ENCODE assay signal across 11 mouse cellular contexts in the genomic region with DNA sequence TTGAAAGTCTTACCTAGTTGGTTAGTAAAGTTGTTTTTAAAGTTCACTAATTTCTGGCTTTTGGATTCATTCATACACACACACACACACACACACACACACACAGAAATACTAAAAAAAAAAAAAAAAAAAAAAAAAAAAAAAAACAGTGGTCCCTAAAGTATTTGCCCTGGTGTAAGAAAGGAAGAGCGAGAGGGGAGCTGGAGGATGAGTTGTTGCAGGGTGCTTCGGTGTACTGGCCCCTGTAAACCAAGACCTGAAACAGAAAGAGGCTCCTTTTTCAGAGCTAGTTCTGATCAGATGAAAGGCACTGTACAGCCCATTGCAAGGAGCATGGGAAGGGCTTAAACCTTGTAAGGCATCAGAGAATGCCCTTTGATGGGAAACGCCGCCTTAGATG.
A peak's percentile ranks its signal among the peaks of the same experiment; 100 is the strongest.
DNase-seq lines count a peak whose midpoint lies in the region; ATAC-seq and TF ChIP-seq lines count a peak whose summit lies in the region.
"Had no signal": no experiment of that assay in that cellular context is flagged by ENCODE, and none has a peak within 500 bp of the region (broad histone marks: within the 10 kb centered on the region; RNA-seq: fewer than 3 reads in every experiment).

No protein-coding gene starts in this region.

- DNase-seq in embryonic facial prominence, embryonic 10.5 days (ENCODE audit: low spot score), result no peak
- DNase-seq in liver, embryonic 11.5 days (ENCODE audit: low spot score), result no peak
- DNase-seq in liver (no peak), ES-E14 (ENCODE audit: low read depth, low spot score) (no peak)
- no peak for DNase-seq in layer of hippocampus, adult 11-12 months (ENCODE audit: low spot score)

- no peak for ATAC-seq in embryonic facial prominence, embryonic 13.5 days (ENCODE audit: insufficient number of reproducible peaks, insufficient read depth, low FRiP score, low TSS enrichment, low read depth)
- ATAC-seq in liver, embryonic 11.5 days (replicated peaks; ENCODE audit: low FRiP score), result no peak
- no peak; the same call in 1 of the 2 replicates for ATAC-seq in liver, embryonic 12.5 days
- ATAC-seq in monocyte, adult 5-6 weeks (replicated peaks; ENCODE audit: insufficient number of reproducible peaks, low FRiP score, low TSS enrichment, poor library complexity, severe bottlenecking), result no peak

- H3K9ac ChIP-seq in embryonic facial prominence, embryonic 13.5 days, result no peak overlapping the region
- H3K9ac ChIP-seq in liver, embryonic 11.5 days (ENCODE audit: low read depth, low read length), result no peak overlapping the region
- H3K9ac ChIP-seq in ES-E14 (ENCODE audit: insufficient read depth, low read depth, low read length, poor library complexity, severe bottlenecking), result peak overlapping the region; percentile 42; the same call in 1 of the 2 replicates
- H3K9ac ChIP-seq in liver, embryonic 12.5 days, result no peak overlapping the region
- H3K9ac ChIP-seq: stomach, embryonic 15.5 days had no signal

- no peak overlapping the region for H3K27ac ChIP-seq in embryonic facial prominence, embryonic 13.5 days
- H3K27ac ChIP-seq in embryonic facial prominence, embryonic 10.5 days (replicated peaks), result no peak overlapping the region
- no peak overlapping the region for H3K27ac ChIP-seq in liver, embryonic 11.5 days (ENCODE audit: low read depth, low read length)
- H3K27ac ChIP-seq in ES-E14 (ENCODE audit: insufficient read depth, low read depth, low read length, poor library complexity, severe bottlenecking), result no peak overlapping the region
- no peak overlapping the region for H3K27ac ChIP-seq in liver, embryonic 12.5 days
- H3K27ac ChIP-seq: forebrain, embryonic 15.5 days; stomach, embryonic 15.5 days had no signal

- H3K4me3 ChIP-seq in embryonic facial prominence, embryonic 13.5 days, result no peak overlapping the region
- no peak overlapping the region for H3K4me3 ChIP-seq in embryonic facial prominence, embryonic 10.5 days
- no peak overlapping the region for H3K4me3 ChIP-seq in liver, embryonic 11.5 days (ENCODE audit: low read depth, low read length)
- no peak overlapping the region for H3K4me3 ChIP-seq in ES-E14 (ENCODE audit: insufficient read depth in 1 of 2, low read depth in 1 of 2, low read length in 2 of 2, poor library complexity in 1 of 2, severe bottlenecking in 1 of 2)
- no peak overlapping the region for H3K4me3 ChIP-seq in liver, embryonic 12.5 days

- no peaks in the 10 kb centered on the region for H3K36me3 ChIP-seq in embryonic facial prominence, embryonic 13.5 days
- no peaks in the 10 kb centered on the region for H3K36me3 ChIP-seq in embryonic facial prominence, embryonic 10.5 days (replicated peaks)
- H3K36me3 ChIP-seq in liver, embryonic 11.5 days (ENCODE audit: control insufficient read depth, insufficient read depth, low read length), result no peaks in the 10 kb centered on the region
- H3K36me3 ChIP-seq in ES-E14 (ENCODE audit: control insufficient read depth, insufficient read depth, low read length, poor library complexity, severe bottlenecking), result no peaks in the 10 kb centered on the region
- H3K36me3 ChIP-seq in liver, embryonic 12.5 days, result no peaks in the 10 kb centered on the region
- H3K36me3 ChIP-seq: embryonic facial prominence, embryonic 12.5 days; forebrain, embryonic 15.5 days; stomach, embryonic 15.5 days had no signal

- peaks cover 4% of the 10 kb centered on the region; the same call in 1 of the 2 replicates for H3K27me3 ChIP-seq in embryonic facial prominence, embryonic 13.5 days
- peaks cover 16% of the 10 kb centered on the region for H3K27me3 ChIP-seq in embryonic facial prominence, embryonic 10.5 days (replicated peaks; ENCODE audit: low read depth, poor library complexity, severe bottlenecking)
- H3K27me3 ChIP-seq in liver, embryonic 11.5 days (replicated peaks; ENCODE audit: control insufficient read depth, insufficient read depth, low read length), result no peaks in the 10 kb centered on the region
- 0 out of 2 replicates have a peak, but pooled peaks cover 4% of the 10 kb centered on the region for H3K27me3 ChIP-seq in liver, embryonic 12.5 days (replicated peaks)
- H3K27me3 ChIP-seq: embryonic facial prominence, embryonic 12.5 days; forebrain, embryonic 15.5 days; stomach, embryonic 15.5 days had no signal

- 63% methylated on average over 4 of the region's 4 CpGs for WGBS in embryonic facial prominence, embryonic 13.5 days
- WGBS in embryonic facial prominence, embryonic 10.5 days, result 71% methylated on average over 4 of the region's 4 CpGs
- WGBS in liver, embryonic 11.5 days, result 69% methylated on average over 4 of the region's 4 CpGs
- 62% methylated on average over 4 of the region's 4 CpGs for WGBS in liver, embryonic 12.5 days (ENCODE audit: insufficient replicate concordance)

- peak overlapping the region; percentile 78; the same call in 1 of the 2 replicates for H3K4me2 ChIP-seq in embryonic facial prominence, embryonic 13.5 days
- peak overlapping the region; percentile 89 for H3K4me2 ChIP-seq in liver, embryonic 11.5 days
- H3K4me2 ChIP-seq in liver, embryonic 12.5 days, result peak overlapping the region; percentile 98

- 0 out of 2 replicates have a peak, but pooled peaks cover 6% of the 10 kb centered on the region for H3K4me1 ChIP-seq in embryonic facial prominence, embryonic 13.5 days
- peaks cover 15% of the 10 kb centered on the region for H3K4me1 ChIP-seq in embryonic facial prominence, embryonic 10.5 days
- H3K4me1 ChIP-seq in liver, embryonic 11.5 days (replicated peaks; ENCODE audit: control insufficient read depth, insufficient read depth, low read length), result peaks cover 7% of the 10 kb centered on the region
- 0 out of 4 replicates have a peak, but pooled peaks cover 0 to 3% of the 10 kb centered on the region in 2 experiments for H3K4me1 ChIP-seq in ES-E14 (ENCODE audit: control insufficient read depth in 2 of 2, insufficient read depth in 2 of 2, low read length in 2 of 2, poor library complexity in 1 of 2)
- H3K4me1 ChIP-seq in liver, embryonic 12.5 days, result peaks cover 20% of the 10 kb centered on the region
- H3K4me1 ChIP-seq: embryonic facial prominence, embryonic 12.5 days; stomach, embryonic 15.5 days had no signal

- in situ Hi-C loops in ES-E14 (cut with MboI; ENCODE audit: low sequenced_read_pairs in 2 of 2, unreplicated experiment in 2 of 2), result no loop called here

- H3K9me3 ChIP-seq in embryonic facial prominence, embryonic 13.5 days, result no peaks in the 10 kb centered on the region
- H3K9me3 ChIP-seq in embryonic facial prominence, embryonic 10.5 days, result no peaks in the 10 kb centered on the region
- H3K9me3 ChIP-seq in liver, embryonic 11.5 days (ENCODE audit: control insufficient read depth, low read length), result no peaks in the 10 kb centered on the region
- no peaks in the 10 kb centered on the region for H3K9me3 ChIP-seq in ES-E14 (ENCODE audit: control insufficient read depth, insufficient read depth, low read depth, low read length)
- H3K9me3 ChIP-seq in liver, embryonic 12.5 days (replicated peaks), result no peaks in the 10 kb centered on the region
- H3K9me3 ChIP-seq: embryonic facial prominence, embryonic 12.5 days; forebrain, embryonic 15.5 days; stomach, embryonic 15.5 days had no signal

TF ChIP-seq in ES-E14, 5 proteins besides CTCF, POLR2A, EP300 and RAD21:
- TF ChIP-seq MAFK (IDR thresholded peaks at IDR 0.05; ENCODE audit: insufficient read depth, low read depth, low read length) (no peak), ZNF384 (IDR thresholded peaks at IDR 0.05; ENCODE audit: low read depth, low read length) (0 out of 2 replicates have a peak, but pooled peaks have one; percentile 51)
